Mouse (Mus musculus): ENCODE measurements around the gene Slc6a11. TPM values are rescaled to one million over a fixed set of nuclear protein-coding genes. Genes with fewer than 3 reads are reported as not detected.

Gene Slc6a11
- polyA plus RNA-seq (2012; rRNA removed; ENCODE audit: low replicate concordance): 0.23 and 0.32 TPM in 2 replicates

GRCm38 (mm10) chr6:114131122-114131872 lies at the start of gene Slc6a11:
TSS of gene Slc6a11 (plus strand) at chr6:114131241.

GRCm38 (mm10) chr6:114282469-114283277 lies 151.6 kb downstream of the Slc6a11 start, which contains the start of gene Slc6a1:
TSS of gene Slc6a1 (plus strand) at chr6:114282635.

Other genes with a start within 250 kb of the Slc6a11 start
- gene Atp2b2, start 88.6 kb upstream of the Slc6a11 start, polyA plus RNA-seq (2012; rRNA removed; ENCODE audit: low replicate concordance): 0.06 and 0.23 TPM in 2 replicates
- 0.08 TPM in 1 of 2 replicates, not detected in the other for gene Slc6a1, start 151.4 kb downstream of the Slc6a11 start, polyA plus RNA-seq (2012; rRNA removed; ENCODE audit: low replicate concordance)